Comparison of ENCODE assay signal across 8 mouse cellular contexts in genomic region chr17:56424726-56425583, GRCm38 (mm10). TPM values are rescaled to one million over a fixed set of nuclear protein-coding genes. Genes with fewer than 3 reads are reported as not detected.
DNase-seq lines count a peak whose midpoint lies in the region; ATAC-seq and TF ChIP-seq lines count a peak whose summit lies in the region.

No protein-coding gene starts in this region.

- H3K9me3 ChIP-seq in heart, embryonic 14.5 days (ENCODE audit: control insufficient read depth, low read length), result no peaks in the 10 kb centered on the region
- H3K9me3 ChIP-seq in midbrain, embryonic 11.5 days (ENCODE audit: control insufficient read depth, low read length), result no peaks in the 10 kb centered on the region
- H3K9me3 ChIP-seq in stomach, postnatal 0 days (ENCODE audit: control insufficient read depth, low read length), result no peaks in the 10 kb centered on the region

- peaks cover 73% of the 10 kb centered on the region for H3K36me3 ChIP-seq in heart, embryonic 14.5 days (ENCODE audit: control insufficient read depth, insufficient read depth, low read length)
- H3K36me3 ChIP-seq in midbrain, embryonic 11.5 days (ENCODE audit: control insufficient read depth, insufficient read depth, low read length), result peaks cover 38% of the 10 kb centered on the region
- peaks cover 21% of the 10 kb centered on the region for H3K36me3 ChIP-seq in stomach, postnatal 0 days (ENCODE audit: control insufficient read depth, insufficient read depth, low read length)

- peak; percentile 32; the same call in 1 of the 2 replicates for ATAC-seq in heart, embryonic 14.5 days (ENCODE audit: insufficient number of reproducible peaks, insufficient read depth, low FRiP score, low read depth)
- ATAC-seq in common myeloid progenitor, adult 5-6 weeks (replicated peaks; ENCODE audit: low read depth, poor library complexity, severe bottlenecking), result peak; percentile 52
- ATAC-seq in midbrain, embryonic 11.5 days (ENCODE audit: low FRiP score), result peak; percentile 71
- peak; percentile 74 for ATAC-seq in stomach, postnatal 0 days (ENCODE audit: low FRiP score, low TSS enrichment)

- TF ChIP-seq CTCF in stomach, postnatal 0 days (IDR thresholded peaks at IDR 0.05; ENCODE audit: low read depth), result no peak

- no peaks in the 10 kb centered on the region; the same call in 1 of the 2 replicates for H3K27me3 ChIP-seq in heart, embryonic 14.5 days (ENCODE audit: control insufficient read depth, insufficient read depth, low read length)
- peaks cover 6% of the 10 kb centered on the region; the same call in 1 of the 2 replicates for H3K27me3 ChIP-seq in midbrain, embryonic 11.5 days (ENCODE audit: control insufficient read depth, insufficient read depth, low read length)
- no peaks in the 10 kb centered on the region for H3K27me3 ChIP-seq in stomach, postnatal 0 days (ENCODE audit: control insufficient read depth, insufficient read depth, low read length)

- intact Hi-C loops in heart, postnatal 10 days (cut with DNase I), result no loop called here

- H3K4me1 ChIP-seq in heart, embryonic 14.5 days (ENCODE audit: control insufficient read depth in 2 of 2, insufficient read depth in 2 of 2, low read length in 2 of 2), result peaks cover 7 to 9% of the 10 kb centered on the region in 2 experiments
- peaks cover 14% of the 10 kb centered on the region for H3K4me1 ChIP-seq in midbrain, embryonic 11.5 days (ENCODE audit: control insufficient read depth, insufficient read depth, low read length)
- no peaks in the 10 kb centered on the region for H3K4me1 ChIP-seq in stomach, postnatal 0 days (replicated peaks; ENCODE audit: control insufficient read depth, insufficient read depth)

- peak overlapping the region; percentile 91 for H3K4me2 ChIP-seq in heart, embryonic 14.5 days (ENCODE audit: low read length)
- peak overlapping the region; percentile 73 for H3K4me2 ChIP-seq in midbrain, embryonic 11.5 days
- peak overlapping the region; percentile 89 for H3K4me2 ChIP-seq in stomach, postnatal 0 days (replicated peaks; ENCODE audit: low read depth)

- no peak overlapping the region for H3K27ac ChIP-seq in heart, embryonic 14.5 days (replicated peaks in 1 of 2; ENCODE audit: control insufficient read depth in 1 of 2, insufficient read depth in 1 of 2, low read depth in 2 of 2, low read length in 2 of 2)
- no peak overlapping the region for H3K27ac ChIP-seq in midbrain, embryonic 11.5 days (ENCODE audit: low read depth, low read length)
- peak overlapping the region; percentile 40; the same call in 1 of the 2 replicates for H3K27ac ChIP-seq in stomach, postnatal 0 days (replicated peaks)

- 13% methylated on average over 73 of the region's 77 CpGs for WGBS in heart, embryonic 14.5 days
- 10% methylated on average over 75 of the region's 77 CpGs for WGBS in midbrain, embryonic 11.5 days
- 31% methylated on average over 64 of the region's 77 CpGs for WGBS in stomach, postnatal 0 days

- DNase-seq in heart, adult 11 months, result no peak
- peak; percentile 34 to 39 for DNase-seq in heart, postnatal 10 days
- DNase-seq in kidney, postnatal 4 days, result peak; percentile 82 to 89
- peak; percentile 92 for DNase-seq in midbrain, embryonic 11.5 days (ENCODE audit: low spot score, missing footprints)
- peak; percentile 82 for DNase-seq in stomach, postnatal 0 days (ENCODE audit: low spot score)
- DNase-seq in layer of hippocampus, postnatal 36 days, result no peak

- H3K4me3 ChIP-seq in heart, embryonic 14.5 days (ENCODE audit: control insufficient read depth in 1 of 2, insufficient read depth in 1 of 2, low read depth in 1 of 2, low read length in 2 of 2), result peak overlapping the region; percentile 38 to 46
- H3K4me3 ChIP-seq in midbrain, embryonic 11.5 days (ENCODE audit: low read depth, low read length), result peak overlapping the region; percentile 37
- H3K4me3 ChIP-seq in stomach, postnatal 0 days (ENCODE audit: low read depth, low read length), result peak overlapping the region; percentile 46

- H3K9ac ChIP-seq in heart, embryonic 14.5 days (ENCODE audit: low read length), result peak overlapping the region; percentile 71
- H3K9ac ChIP-seq in midbrain, embryonic 11.5 days (ENCODE audit: low read length), result peak overlapping the region; percentile 66
- H3K9ac ChIP-seq in stomach, postnatal 0 days (ENCODE audit: low read length), result peak overlapping the region; percentile 58

- TF ChIP-seq EP300 in stomach, postnatal 0 days (optimal IDR thresholded peaks at IDR 0.05), result no peak

RNA-seq across cellular contexts. Expression of gene Ptprs, which starts 51.3 kb away (rescaled TPM):
- polyA plus RNA-seq in heart, embryonic 14.5 days (2014; fragmentation: Nextera tagmentation; extraction: Ambion mirVana), result 51.4 and 60.1 TPM in 2 replicates
- total RNA-seq in common myeloid progenitor, adult 5-6 weeks (2017), result 65.2 and 105 TPM in 2 replicates
- total RNA-seq in heart, postnatal 10 days (2021), result 10 to 100 TPM; 87.3 to 92.3 TPM
- 115 and 125 TPM in 2 replicates for polyA plus RNA-seq in midbrain, embryonic 11.5 days (2014; fragmentation: Nextera tagmentation; extraction: Ambion mirVana)
- polyA plus RNA-seq in stomach, postnatal 0 days (2015; fragmentation: Nextera tagmentation; extraction: Ambion mirVana), result 22.2 and 22.8 TPM in 2 replicates
- total RNA-seq in layer of hippocampus, postnatal 36 days (2021), result 100 to 1,000 TPM; 657 to 686 TPM

Comparison
In these comparisons a context has a peak if more than half of its experiments do, and no peak if none do; other contexts are left out.
1. DNase-seq: peak in heart, postnatal 10 days (2 of 2), kidney, postnatal 4 days (2 of 2), midbrain, embryonic 11.5 days (single experiment) and stomach, postnatal 0 days (single experiment); none in heart, adult 11 months (single experiment) and layer of hippocampus, postnatal 36 days (0 of 2).
2. Peak in every context shown above with its lines, with median percentiles within 50 percentile points of each other: ATAC-seq, H3K4me2 ChIP-seq, H3K4me3 ChIP-seq and H3K9ac ChIP-seq.